Mouse (Mus musculus) stomach, postnatal 0 days (tissue): ENCODE results near the gene Cntn6. TPM values are rescaled to one million over a fixed set of nuclear protein-coding genes. Genes with fewer than 3 reads are reported as not detected.

Experiments
- ATAC-seq: fragments of 200-750 bp; cut with Nextera tagmentation; 2 replicates; pipeline ENCODE4 v1.8.0; 2017; ENCODE audit not compliant: low FRiP score, low TSS enrichment
- DNase-seq: peaks from one replicate; pipeline ENCODE4 v3.0.0-alpha.2; 2016; ENCODE audit warnings: low spot score
- H3K27ac ChIP-seq: fragments of 300-500 bp; sonication (generic); replicated peaks from 2 replicates; pipeline ENCODE4 v1.5.1; 2014; ENCODE audit warnings: mild to moderate bottlenecking, control low read depth
- H3K27me3 ChIP-seq: fragments of 300-500 bp; sonication (generic); 2 replicates; pipeline ENCODE4 v1.6.1; 2014; ENCODE audit warnings: low read length; ENCODE audit not compliant: control insufficient read depth, insufficient read depth
- H3K36me3 ChIP-seq: fragments of 300-500 bp; sonication (generic); 2 replicates; pipeline ENCODE4 v1.6.1; 2014; ENCODE audit warnings: low read length, mixed read lengths; ENCODE audit not compliant: control insufficient read depth, insufficient read depth
- H3K4me1 ChIP-seq: fragments of 300-500 bp; sonication (generic); replicated peaks from 2 replicates; pipeline ENCODE4 v1.6.1; 2014; ENCODE audit warnings: antibody characterized with exemption; ENCODE audit not compliant: control insufficient read depth, insufficient read depth
- H3K4me2 ChIP-seq: fragments of 300-500 bp; sonication (generic); replicated peaks from 2 replicates; pipeline ENCODE4 v1.6.1; 2014; ENCODE audit warnings: low read depth, mild to moderate bottlenecking, control low read depth, moderate library complexity
- H3K4me3 ChIP-seq: fragments of 300-500 bp; sonication (generic); 2 replicates; pipeline ENCODE4 v1.5.1; 2014; ENCODE audit warnings: low read depth, low read length, control low read depth
- H3K9ac ChIP-seq: fragments of 300-500 bp; sonication (generic); 2 replicates; pipeline ENCODE4 v1.6.1; 2014; ENCODE audit warnings: mild to moderate bottlenecking, low read length, control low read depth, mixed read lengths
- H3K9me3 ChIP-seq: fragments of 300-500 bp; sonication (generic); 2 replicates; pipeline ENCODE4 v1.6.1; 2016; ENCODE audit warnings: low read length; ENCODE audit not compliant: control insufficient read depth
- CTCF ChIP-seq: IDR thresholded peaks from 2 replicates; pipeline ENCODE4 v1.5.1; 2016; ENCODE audit warnings: antibody characterized with exemption, low read depth, mild to moderate bottlenecking, moderate library complexity
- EP300 ChIP-seq: optimal IDR thresholded peaks from 2 replicates; pipeline ENCODE3; 2016; ENCODE audit warnings: antibody characterized with exemption
- WGBS: fragments of 180-500 bp; shearing (Covaris S2); extraction: QIAGEN DNeasy Blood & Tissue Kit; methylation state at CpG from one replicate; pipeline ENCODE4 v1.1.7; 2014; 5-methylcytosine and 5-hydroxymethylcytosine counted together
- polyA plus RNA-seq: library from polyadenylated mRNA; unstranded; fragments of >200 nt; fragmentation: Nextera tagmentation; extraction: Ambion mirVana; gene quantifications from 2 replicates; pipeline ENCODE4 v1.2.1, GENCODE M21; 2015

Gene Cntn6
- polyA plus RNA-seq, 1 experiment from 2014 or later = 0.24 TPM

DNA sequence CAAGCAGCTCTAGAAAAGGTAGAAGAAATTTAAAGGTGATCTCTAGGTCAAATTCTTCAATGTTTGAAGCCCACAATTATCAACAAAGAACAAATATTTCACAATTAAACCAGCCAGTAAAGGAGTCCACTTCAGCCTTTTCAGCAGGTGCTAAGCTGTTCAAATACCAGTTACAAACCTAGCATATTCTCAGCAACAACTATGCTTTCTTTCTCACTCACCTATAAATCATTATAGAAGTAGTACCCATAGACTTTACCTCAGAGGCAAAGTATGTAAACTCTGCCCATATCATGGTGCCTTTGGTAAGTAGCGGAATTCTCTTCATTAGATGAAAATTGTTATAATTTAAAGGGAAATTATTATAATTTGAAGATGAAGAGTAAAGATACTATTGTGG is 71.4 kb downstream of the Cntn6 start:
- Histone ChIP-seq H3K27ac (no peak overlapping the region), H3K4me3 (no peak overlapping the region), H3K4me2 (no peak overlapping the region), H3K36me3 (no peaks in the 10 kb centered on the region), H3K27me3 (no peaks in the 10 kb centered on the region), H3K9ac (no peak overlapping the region), H3K9me3 (no peaks in the 10 kb centered on the region), H3K4me1 (no peaks in the 10 kb centered on the region)
- TF ChIP-seq CTCF = no peak
- no peak for TF ChIP-seq EP300
- DNase-seq (no peak), ATAC-seq (no peak)
- WGBS = 84% methylated on average over 1 of the region's 1 CpGs

DNA sequence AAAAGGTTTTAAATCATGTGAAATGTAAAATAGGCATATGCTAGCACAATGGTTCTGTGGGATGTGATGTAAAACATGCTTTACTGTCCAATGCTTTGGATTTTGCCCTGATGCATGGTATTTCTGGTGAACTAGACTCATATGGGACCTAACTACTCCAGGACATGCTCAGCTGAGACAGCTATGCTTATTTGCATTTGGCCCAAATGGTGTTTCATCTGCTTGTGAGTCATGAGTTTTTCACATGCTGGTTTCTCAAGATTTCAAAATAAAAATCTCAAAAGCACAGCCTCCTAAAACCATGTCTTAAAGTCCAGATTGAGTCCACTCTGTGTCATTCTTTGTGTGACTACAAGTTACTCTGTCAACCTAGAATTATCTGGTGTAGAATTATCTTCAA is 77.0 kb downstream of the Cntn6 start:
- no peak overlapping the region for H3K27ac ChIP-seq
- H3K4me1 ChIP-seq = no peaks in the 10 kb centered on the region
- H3K4me3 ChIP-seq = no peak overlapping the region
- H3K36me3 ChIP-seq = no peaks in the 10 kb centered on the region
- H3K9ac ChIP-seq = no peak overlapping the region
- ATAC-seq (no peak), DNase-seq (no peak)
- TF ChIP-seq CTCF (no peak), EP300 (no peak)
- no peak overlapping the region for H3K4me2 ChIP-seq
- no peaks in the 10 kb centered on the region for H3K27me3 ChIP-seq
- H3K9me3 ChIP-seq = no peaks in the 10 kb centered on the region

DNA sequence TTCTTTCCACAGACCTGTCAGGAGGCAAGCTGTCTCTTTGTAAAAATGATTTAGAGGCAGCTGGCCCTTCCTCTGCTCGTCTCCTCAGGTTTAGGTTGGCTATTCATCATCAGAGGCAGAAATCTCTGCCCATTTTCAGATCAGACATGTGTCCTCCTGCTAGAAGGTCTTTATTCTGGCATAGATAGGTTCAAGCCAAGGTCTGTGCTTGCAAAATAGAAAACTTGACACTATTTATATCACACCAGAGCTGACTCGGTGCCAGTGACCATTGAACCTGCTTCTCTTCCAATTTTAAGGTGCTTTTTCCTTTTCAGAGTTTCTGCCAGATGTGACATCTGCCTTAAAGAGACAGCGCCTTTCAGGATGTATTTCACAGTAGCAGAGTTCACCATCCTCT is 95.4 kb downstream of the Cntn6 start:
- no peak overlapping the region for H3K27ac ChIP-seq
- no peak overlapping the region for H3K4me2 ChIP-seq
- H3K36me3 ChIP-seq = no peaks in the 10 kb centered on the region
- H3K4me1 ChIP-seq = no peaks in the 10 kb centered on the region
- H3K9ac ChIP-seq = no peak overlapping the region
- TF ChIP-seq EP300 (no peak), CTCF (no peak)
- no peaks in the 10 kb centered on the region for H3K9me3 ChIP-seq
- no peak overlapping the region for H3K4me3 ChIP-seq
- no peaks in the 10 kb centered on the region for H3K27me3 ChIP-seq
- WGBS = 48% methylated on average over 3 of the region's 3 CpGs
- ATAC-seq = no peak
- no peak for DNase-seq

DNA sequence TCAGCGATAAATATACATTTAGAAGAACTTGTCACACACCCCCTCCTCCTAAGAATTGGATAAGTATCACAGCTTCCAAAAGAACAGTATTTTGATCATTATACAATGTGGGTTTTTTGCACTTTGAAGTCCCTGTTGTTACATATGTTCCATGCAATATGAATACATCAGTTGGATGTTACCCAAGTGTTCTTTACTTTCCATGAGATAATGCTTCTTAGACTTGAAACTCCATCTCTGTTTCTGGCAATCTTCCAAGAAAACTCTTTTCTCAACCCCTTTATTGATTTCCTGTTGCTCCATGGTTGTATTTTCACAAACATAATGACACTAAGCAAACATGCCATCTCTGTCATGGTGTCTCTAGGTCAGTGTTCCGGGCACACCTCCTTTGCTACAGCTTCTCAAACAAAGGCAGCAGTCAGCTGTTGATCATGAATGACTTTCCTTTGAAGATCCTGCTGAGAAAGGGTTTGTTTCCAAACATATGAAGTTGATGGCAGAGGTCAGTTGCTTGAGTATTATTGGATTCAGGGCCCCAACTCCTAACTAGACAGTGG is 108.3 kb downstream of the Cntn6 start:
- no peak overlapping the region for H3K27ac ChIP-seq
- no peak for ATAC-seq
- H3K4me1 ChIP-seq = no peaks in the 10 kb centered on the region
- no peaks in the 10 kb centered on the region for H3K36me3 ChIP-seq
- H3K4me2 ChIP-seq = no peak overlapping the region
- H3K4me3 ChIP-seq = no peak overlapping the region
- no peak for TF ChIP-seq EP300
- TF ChIP-seq CTCF = no peak
- no peaks in the 10 kb centered on the region for H3K27me3 ChIP-seq
- 68% methylated on average over 2 of the region's 2 CpGs for WGBS
- H3K9me3 ChIP-seq = no peaks in the 10 kb centered on the region
- H3K9ac ChIP-seq = no peak overlapping the region
- DNase-seq = no peak

DNA sequence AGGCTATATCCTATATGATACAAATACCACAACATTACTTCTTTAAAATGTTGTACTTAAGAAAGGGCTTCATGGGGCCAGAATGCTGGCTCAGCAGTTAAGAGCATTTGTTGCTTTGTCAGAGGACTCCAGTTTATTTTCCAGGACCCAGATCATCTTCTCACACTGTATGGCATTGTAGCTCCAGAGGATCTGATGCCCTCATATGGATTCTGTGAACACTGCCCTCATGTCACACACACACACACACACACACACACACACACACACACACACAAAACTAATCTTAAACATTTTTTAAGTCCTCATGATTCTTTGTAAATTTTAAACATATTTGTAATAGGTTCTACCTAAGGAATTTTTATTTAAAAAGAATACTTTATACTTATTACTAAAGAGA is 110.3 kb downstream of the Cntn6 start:
- Histone ChIP-seq H3K4me2 (no peak overlapping the region), H3K9me3 (no peaks in the 10 kb centered on the region), H3K4me1 (no peaks in the 10 kb centered on the region), H3K36me3 (no peaks in the 10 kb centered on the region), H3K27ac (no peak overlapping the region), H3K27me3 (no peaks in the 10 kb centered on the region), H3K9ac (no peak overlapping the region), H3K4me3 (no peak overlapping the region)
- ATAC-seq = no peak
- TF ChIP-seq CTCF (no peak), EP300 (no peak)
- no peak for DNase-seq

DNA sequence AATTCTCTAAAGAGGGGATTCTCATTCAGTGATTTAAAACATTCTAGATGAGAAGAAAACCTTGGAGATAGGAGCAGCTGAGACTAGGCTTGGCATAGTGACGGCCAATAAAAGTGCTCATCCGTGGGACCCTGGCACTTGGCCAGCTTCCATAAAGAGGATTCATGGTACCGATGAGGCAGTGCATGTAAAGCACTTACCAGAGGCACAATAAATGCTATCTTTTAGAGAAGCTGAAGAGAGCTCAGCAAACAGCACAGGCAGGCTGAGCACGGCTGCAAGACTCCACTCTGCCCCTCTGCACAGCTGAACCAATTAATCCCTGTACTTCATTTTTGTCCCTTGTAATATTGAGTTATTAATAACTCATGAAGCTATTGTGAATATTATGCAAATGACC is 110.8 kb downstream of the Cntn6 start:
- DNase-seq (no peak), ATAC-seq (no peak)
- Histone ChIP-seq H3K4me2 (no peak overlapping the region), H3K27me3 (no peaks in the 10 kb centered on the region), H3K4me1 (no peaks in the 10 kb centered on the region), H3K9ac (no peak overlapping the region), H3K4me3 (no peak overlapping the region), H3K27ac (no peak overlapping the region), H3K36me3 (no peaks in the 10 kb centered on the region), H3K9me3 (no peaks in the 10 kb centered on the region)
- TF ChIP-seq CTCF (no peak), EP300 (no peak)
- WGBS = 76% methylated on average over 4 of the region's 4 CpGs
